Mouse (Mus musculus) ovary, postnatal 36 days (tissue): ENCODE measurements at regions not wholly inside any gene's neighbourhood (a gene's known extent, or its start where the extent isn't known, plus 50 kb on each side); places are given as distances from the start of the nearest gene placed in this dataset.

Experiments used
- DNase-seq: peaks from one replicate; pipeline ENCODE4 v3.0.0; 2022; ENCODE audit warnings: low spot score, mixed read lengths

DNA sequence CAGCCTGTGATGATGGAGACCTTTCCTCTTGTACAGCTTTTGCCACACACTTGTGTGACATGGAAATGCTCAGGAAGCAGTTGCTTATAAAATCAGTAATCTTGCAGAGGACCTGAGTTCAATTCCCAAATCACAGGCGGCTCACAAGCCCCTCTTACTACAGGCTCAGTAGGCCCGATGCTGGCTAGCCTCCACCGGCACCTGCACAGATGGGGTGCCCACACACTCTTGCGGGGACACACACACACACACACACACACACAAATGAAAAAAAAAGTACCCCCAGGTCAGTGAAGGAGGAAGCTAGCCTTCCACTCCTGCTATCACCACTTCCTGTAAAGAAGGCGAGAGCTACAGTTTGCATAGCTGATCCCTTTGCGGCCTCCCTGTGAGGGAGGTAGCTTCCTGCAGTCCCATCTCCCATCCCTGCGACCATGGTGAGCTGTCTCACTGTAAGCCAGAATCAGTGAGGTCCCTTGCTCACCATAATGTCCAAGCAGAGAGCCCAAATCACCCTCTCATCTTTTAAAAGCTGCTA is 462.2 kb downstream of the Cd83 start:
- DNase-seq = no peak

DNA sequence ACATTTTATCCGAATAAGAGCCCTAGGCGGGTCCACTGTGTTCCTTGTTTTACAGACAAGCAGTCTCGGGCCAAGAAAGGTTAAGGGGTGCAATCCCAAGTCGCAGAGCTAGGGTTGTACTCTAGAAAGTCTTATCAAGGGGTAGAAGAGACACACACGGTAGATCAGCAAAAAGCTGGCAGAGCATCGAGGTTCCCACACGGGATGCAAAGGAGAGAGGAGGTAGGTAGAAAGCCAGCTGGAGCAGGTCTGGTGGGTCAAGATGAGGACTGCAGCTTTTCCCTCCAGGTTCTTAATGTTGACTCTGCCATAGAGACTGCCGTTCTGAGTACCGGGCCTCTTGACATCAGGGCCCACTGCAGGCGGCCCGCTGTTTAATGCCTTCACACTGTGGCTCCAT is 463.3 kb downstream of the Cd83 start:
- no peak for DNase-seq

DNA sequence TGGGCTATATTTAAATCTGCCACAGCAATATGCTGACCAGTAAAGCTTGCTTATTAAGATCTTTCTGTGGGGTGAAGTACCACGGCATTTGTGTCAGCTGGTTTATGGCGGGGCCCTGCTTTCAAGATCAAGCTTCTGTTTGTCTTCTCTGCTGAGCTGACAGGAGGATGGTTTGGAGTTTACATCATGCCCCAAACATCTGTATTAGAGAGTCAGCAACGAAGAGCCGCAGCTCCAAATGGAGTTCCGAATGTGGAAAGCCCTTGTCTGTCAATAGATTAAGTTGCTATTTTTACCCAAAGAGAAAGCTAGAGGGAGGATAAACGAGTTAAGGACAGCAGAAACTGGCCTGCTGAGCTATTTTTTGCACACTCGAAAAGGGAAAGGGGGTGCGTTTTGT is 463.8 kb downstream of the Cd83 start:
- DNase-seq = no peak

DNA sequence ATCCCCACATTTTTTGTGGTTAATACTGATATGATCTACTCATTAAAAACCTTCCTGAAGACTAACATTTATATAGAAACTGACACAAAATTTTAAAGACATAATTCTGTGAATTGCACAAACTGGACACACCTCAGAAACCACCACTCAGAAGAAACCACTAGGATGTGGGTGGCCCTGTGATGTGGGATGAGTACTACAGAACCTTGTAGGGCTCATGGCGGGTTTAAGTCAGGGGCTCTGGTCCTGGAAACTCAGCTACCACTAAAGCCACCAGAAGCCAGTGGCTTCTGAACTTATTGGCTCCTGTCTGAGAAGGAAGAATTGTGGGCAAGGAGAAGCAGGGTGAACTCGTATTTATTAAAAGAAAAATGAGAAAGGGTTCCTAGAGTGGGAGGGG is 464.5 kb downstream of the Cd83 start:
- DNase-seq = no peak

DNA sequence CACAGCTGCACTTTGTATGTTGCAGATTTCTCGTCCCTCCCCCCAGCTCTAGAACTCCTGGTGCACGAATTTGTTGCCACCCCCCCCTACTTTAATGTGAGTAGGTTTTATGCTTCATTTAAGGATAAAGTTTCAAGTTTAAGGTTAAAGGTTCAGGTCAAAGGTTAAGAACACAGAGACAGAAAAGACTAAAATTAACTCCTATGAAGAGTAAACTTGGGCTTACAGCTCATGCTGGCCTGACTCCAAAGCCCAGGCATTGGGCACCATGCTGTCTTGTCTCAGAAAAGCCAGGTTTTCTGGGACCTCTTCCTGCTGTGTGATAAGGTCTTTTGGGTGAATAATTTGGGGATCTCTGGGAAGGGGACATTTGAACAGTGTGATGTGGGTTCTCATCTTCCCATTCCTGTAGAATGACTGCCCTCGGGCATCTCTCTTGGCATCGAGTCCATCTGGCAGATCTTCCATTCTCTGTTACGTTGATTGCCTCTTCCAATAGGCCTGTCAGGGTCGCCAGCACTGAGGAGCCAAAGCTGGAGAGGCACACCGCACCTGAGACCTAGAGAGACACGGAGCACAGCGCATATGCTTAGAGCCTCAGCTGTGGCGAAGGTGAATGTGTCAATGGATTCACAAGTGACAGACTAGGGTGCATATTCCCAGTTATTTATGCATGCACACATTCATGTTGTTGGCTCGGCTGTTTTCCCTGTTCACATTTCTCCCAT is 466.1 kb downstream of the Cd83 start:
- no peak for DNase-seq

DNA sequence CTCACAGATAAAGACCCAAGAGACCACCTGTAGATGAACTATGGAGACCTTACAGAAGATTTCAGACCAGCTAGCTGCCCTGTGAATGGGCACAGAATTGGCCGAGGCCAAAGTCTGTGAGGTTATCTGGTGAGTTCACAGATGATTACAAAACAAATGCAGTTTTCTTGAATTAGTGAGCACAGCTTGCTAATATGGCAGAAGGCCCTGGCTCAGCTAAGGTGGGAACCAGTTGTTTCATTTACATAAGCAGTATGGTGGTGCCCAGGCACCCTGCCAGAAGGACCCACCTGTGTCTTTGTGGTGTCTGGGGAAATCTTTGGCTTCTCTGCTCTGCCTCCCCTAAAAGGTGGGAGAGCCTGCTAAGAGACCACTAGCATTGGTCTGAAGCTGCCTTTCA is 466.9 kb downstream of the Cd83 start:
- no peak for DNase-seq

DNA sequence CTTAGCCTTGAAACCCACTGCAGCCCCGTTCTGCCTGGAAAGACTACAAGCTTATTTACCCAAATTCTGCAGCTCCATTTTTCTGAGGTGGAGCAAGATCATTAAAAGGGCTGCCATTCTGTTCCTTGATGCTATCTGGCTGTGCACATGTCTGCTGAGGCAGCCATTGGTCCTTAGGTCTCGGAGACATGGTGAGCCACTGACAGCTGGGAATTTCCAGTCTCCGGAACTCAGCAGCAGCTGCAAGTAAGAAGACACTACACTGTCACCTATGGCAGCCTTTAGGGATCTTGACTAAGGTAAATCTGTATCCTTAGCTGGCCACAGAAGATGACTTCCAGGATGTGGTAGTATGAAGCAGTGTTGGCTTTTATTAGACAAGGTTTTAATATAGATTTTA is 467.9 kb downstream of the Cd83 start:
- DNase-seq = no peak

DNA sequence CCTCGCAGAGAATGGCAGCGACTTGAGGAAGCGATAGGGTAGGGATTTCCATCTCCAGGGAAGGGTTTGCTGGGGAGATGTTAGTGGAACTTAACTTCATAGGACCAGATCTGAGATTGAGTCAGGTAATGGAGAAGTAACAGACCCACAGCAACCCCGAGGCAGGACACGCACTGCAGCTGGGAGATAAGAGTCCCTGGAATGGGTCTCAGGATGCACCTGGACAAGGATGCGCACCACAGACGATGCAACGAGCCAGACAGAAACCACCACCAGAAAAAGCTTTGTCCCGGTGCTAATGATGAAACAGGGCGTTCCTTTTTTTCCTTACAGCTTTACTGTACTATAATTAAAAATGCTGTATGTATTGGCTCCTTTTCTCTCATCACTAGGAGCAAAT is 470.9 kb upstream of the Jarid2 start:
- no peak for DNase-seq

DNA sequence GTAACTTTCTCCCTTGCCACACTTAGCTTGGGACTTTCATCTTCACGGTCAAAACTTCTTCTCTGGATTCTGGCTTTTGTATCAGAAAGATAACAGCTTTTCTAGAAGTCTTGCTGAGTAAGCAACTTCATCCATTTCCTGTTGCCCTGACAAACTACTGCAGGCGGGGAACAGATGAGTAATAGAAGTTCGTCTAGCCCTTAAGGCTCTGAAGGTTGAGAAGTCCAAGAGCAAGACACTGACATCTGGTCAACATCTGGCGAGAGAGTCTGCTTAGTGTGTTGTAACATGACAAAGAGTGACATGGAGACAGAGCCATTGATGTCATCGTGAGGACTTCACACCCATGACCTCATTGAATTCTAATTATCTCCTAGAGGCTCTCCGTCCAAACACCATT is 469.2 kb upstream of the Jarid2 start:
- no peak for DNase-seq

DNA sequence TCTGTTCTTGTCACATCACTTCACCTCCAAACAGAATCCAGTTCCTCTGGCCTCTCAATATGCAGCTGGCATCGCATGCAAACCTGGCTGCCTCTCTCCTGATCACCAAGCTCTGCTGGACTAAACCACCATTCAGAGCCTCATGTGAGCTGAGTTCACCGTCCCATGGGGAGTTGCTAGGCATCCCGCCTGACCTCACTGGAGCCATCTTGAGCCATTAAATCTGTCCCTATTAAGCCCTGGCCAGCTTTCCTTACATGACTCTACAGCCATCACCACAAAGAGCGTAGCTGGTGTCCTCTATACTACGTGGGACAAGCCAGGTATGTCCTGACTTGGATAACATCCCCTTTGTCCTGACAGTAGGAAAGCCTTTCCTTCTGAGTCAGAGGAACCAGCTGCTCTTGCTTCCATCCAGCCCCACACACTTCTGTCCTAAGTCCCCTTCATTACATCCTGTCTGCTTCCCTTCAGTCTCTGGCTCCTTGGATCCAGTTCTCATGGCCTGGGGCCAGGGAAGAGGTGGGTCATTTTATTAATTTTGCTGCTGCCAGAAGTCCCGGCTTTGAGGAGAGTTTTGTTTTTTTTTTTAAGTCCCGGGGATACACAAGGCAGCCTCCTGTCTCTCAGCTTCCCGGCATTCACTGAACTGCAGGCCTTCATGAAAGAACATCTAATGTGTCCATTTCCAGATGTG is 468.5 kb upstream of the Jarid2 start:
- DNase-seq = no peak

DNA sequence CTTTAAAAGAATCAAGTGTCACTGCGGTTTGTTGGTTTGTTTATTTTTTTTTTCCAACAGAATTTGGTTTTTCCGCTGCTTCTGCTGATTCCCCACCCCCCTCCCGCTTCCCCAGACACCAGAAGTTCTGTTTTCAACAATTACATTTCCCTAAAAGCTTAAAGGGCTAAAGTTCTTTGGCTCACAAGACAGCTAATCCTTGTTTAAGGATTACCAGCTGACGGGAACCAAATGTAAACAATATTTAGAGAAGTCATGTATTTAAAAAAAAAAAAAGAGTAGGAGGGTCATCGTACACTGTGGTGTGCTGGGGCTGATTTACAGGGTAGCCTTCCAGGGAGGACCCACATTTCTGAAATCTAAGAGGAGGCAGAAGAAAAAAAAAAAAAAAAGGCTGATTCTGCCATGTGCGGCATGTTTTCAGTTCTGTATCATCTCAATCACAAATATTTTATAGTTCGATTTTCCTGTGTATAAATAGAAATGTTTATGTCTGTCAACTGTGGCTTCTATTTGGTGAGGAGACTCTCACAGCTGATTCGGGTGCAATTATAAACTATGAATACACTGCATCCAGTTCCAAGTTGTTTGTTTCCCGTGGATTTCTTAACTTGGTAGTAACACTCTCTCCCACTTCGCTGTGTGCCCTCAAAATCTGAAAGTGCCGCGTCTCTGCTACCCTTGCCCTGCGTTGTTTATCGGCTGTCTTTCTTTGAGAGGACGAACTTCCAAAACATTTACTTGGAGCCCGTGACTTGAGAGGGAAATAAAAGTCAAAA is 456.3 kb upstream of the Jarid2 start:
- DNase-seq = no peak

DNA sequence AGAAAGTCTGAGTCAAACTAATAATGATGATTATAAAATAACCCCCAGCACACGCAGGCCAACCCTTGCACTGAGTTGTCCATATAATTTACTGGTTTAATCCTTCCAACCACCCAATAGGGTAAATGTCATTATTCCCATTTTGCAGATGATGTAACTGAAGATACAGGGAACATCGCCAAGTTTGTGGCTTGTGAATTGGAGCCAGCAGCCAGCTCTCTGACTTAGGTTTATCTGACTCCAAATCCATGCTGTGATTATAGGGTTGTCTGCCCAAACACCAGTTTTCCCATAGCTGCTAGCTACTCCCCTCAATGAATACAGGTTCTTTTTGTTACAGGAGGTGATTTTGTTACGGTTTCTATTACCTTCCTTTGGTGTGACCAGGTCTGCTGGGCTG is 451.3 kb upstream of the Jarid2 start:
- DNase-seq = no peak

DNA sequence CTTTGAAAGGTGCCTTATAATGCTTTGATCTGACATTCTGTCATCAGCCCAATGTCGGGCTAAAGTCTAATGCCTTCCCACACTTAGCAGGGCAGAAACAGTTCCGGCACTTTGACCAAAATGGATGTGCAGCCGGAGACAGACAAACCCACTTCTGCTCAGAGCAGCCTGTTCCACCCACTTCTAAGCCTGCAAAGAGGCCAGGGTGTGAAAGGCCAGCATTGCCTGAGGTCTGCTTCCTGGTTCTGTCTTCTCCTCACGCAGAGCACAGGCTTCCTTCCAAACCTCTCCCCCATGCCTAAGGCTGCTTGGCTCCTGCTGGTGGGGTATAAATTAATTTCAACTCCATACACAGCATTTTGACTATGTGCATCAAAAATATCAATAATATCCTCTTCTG is 450.2 kb upstream of the Jarid2 start:
- DNase-seq = no peak

DNA sequence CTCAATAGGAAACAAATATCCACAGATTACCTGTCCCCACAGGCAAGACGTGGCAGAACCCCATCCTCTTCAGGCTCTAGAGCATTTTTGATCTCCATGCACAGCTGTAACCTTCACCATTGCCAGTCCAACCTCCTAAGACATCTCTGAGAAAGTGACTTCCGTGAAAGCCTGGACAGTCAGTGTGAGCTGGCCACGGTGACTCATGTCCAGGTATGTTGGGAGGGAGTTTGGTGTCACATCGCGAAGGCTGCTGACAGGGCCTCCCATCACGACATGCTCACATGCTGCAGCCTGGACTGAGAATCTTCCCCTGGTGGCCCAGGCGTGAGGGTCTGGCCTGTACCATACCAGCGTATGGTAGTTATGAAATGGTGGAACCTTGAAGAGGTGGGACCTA is 449.0 kb upstream of the Jarid2 start:
- no peak for DNase-seq

DNA sequence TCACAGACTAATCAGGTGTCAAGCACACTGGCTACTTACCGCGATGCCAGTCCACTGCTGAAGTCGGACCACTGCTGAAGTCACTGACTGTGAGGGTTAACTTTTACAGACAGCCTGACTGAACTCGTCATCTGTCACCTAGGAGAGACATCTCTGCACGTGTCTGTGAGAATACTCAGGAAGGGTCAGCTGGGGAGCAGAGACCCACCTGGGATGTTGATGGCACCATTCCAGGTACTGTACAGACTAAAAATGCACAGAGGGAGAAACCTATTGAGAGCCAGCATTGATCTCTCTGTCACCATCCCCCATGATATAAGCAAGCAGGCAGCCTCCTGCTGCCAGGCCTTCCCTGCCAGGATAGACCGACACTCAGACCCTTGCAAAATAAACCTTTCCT is 447.5 kb upstream of the Jarid2 start:
- no peak for DNase-seq

DNA sequence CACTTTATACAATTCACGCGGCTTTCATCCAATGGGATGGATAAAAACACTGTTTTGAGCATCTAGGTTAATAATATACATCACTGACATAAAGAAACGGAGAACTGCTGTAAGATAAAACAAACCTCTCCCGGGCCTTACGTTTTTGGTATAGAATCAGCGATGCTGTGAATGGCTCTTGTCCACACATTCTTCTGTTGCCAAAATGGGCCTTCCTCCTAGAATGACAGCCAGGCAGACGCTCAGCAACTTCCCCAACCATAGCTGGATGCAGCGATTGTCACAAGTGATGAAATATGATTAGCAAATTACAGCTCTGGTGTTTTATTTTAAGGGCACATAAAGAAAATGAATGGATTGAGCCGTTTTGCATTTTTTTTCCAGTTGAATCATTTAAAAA is 447.0 kb upstream of the Jarid2 start:
- no peak for DNase-seq

DNA sequence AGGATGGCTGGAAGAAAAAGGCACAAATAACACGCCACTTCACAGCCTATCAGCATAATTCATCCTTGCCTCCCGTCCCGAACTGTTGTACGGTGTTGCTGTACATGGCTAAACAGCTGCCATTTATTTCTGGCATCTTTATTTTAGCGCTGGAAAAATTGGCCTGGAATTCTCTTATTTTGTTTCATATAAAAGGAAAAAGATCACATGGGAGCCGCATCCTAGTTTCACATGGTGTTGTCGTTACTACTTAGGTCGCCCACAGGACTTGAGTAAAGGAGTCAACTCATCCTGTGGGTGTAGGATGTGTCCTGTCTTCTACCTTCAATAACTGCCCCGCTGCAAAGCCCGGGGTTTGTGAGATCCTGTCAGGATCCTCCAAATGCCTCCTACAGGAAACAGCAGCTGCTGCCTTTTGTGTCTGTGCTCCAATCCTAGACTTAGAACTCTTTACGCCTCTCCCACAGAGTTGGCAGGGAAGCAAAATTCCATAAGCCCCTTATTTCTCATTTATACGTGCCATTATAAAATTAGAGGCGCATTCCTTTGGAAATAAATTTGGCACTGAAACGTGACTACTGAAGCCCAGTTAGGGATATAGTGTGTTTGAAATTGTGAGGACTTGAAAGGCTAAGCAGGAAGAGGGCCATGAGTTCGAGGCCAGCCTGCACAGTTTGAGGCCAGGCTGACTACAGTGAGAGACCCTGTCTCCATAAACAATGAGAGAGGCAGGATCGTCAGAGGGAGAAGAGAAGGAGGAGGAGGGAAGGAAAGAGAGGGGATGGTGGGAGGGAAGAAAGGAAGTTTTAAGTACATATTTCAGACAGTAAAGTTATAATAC is 446.3 kb upstream of the Jarid2 start:
- no peak for DNase-seq

DNA sequence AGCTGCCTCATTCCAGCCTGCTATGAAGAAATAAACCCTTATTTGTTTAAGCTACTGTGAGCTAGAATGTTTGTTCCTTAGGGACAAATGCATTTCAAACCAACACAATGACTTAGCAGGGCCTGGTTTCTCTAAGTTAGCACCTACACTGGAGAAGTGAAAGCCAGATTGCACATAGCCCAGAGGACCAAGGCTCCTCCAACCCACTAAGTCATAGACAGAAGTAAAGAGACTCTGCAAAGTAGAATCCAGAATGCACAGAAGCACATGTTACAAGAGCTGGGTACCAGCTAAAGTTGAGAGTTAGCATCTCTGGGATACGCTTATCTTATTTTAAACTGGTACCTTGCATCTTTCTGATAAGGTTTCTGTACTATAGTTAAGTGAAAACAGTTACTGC is 443.4 kb upstream of the Jarid2 start:
- no peak for DNase-seq

DNA sequence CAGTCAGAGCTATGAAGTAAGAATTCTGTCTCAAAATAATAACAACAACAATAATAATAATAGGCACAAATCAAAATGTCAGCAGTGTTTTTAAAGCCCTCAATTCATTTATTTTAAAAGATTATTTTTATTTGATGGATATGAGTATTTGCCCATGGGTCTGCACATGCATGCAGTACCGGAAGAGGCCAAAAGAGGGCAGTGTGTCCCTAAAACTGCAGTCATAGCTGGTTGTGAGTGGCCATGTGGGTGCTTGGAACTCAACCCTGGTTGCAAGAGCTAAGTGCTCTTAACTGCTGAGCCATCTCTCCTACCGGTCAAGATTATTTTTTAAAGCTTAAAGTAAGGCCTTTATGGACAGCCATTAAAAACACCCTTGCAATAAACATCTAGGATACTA is 439.1 kb upstream of the Jarid2 start:
- DNase-seq = no peak

DNA sequence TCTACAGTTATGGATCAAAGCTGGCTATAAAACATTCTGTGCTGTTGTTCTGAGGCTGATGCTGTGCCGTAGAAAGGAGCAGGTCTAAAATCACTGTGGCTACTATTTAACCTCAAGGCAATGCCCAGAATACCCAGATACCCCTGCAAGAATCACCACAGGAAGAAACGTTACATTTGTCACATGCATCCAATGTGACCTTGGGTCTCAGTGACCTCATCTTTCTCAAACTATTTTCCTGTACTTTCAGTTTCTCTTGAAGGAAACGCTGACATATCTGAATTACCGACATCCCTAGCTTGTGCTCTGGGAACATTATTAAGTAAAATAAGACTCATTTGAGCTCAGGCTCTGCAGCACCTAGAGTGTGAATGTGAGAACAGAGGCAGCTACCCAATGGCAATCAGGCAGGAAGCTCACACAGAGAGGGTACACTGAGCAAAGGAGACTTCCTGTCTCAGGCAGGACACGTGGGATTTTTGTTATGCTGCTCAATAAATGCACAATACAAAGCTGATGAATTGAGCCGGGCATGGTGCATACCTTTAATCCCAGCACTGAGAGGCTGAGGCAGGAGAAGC is 436.7 kb upstream of the Jarid2 start:
- DNase-seq = no peak

DNA sequence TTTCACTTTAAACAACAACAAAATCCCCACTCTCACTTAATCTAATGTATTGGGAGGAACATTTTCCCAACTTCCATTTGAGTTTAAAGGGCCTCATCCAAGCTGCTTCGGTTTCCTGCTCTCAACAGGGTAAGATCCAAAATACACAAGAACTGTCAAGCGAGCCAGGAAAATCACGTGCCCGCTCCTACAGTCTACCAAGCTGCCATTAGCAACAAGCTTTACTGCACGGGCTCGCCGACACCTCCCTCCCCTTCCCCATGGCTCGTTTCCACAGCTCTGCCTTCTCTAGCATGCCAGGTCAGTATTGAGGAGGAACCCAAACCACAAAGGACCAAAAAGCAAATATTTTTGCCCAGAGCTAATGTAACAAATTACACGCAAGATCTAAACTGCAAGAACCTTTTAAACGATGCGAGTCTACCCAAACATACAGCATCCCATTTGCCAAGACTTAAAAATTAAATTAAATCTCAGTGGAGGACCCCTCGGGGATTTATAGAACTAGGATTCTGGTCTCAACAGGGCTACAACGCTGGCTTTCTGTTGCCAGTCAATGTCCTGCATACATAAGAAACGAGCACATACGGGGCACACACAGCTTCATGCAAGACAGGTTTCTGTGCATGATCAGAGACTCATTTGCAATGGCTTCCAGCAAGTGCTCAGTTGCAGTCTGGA is 435.4 kb upstream of the Jarid2 start:
- DNase-seq = peak; percentile 39
